Mouse (Mus musculus) embryonic facial prominence, embryonic 11.5 days (tissue): Measurements from ENCODE around the gene Dnajb8. TPM values are rescaled to one million over a fixed set of nuclear protein-coding genes. Genes with fewer than 3 reads are reported as not detected.
A peak's percentile ranks its signal among the peaks of the same experiment; 100 is the strongest.

Experiments used
- ATAC-seq: fragments of 200-750 bp; cut with Nextera tagmentation; replicated peaks from 2 replicates; pipeline ENCODE4 v1.8.0; 2017; ENCODE audit warnings: low read depth; ENCODE audit not compliant: insufficient number of reproducible peaks, low FRiP score, low TSS enrichment
- DNase-seq: peaks from one replicate; pipeline ENCODE4 v3.0.0-alpha.2; 2015; ENCODE audit warnings: low spot score
- H3K27ac ChIP-seq: fragments of 300-500 bp; sonication (generic); replicated peaks from 2 replicates; pipeline ENCODE4 v1.5.1; 2014; ENCODE audit warnings: mild to moderate bottlenecking, low read depth, low read length, control low read depth
- H3K27me3 ChIP-seq: fragments of 300-500 bp; sonication (generic); 2 replicates; pipeline ENCODE4 v1.6.1; 2014; ENCODE audit warnings: mild to moderate bottlenecking, low read length, moderate library complexity, mixed read lengths; ENCODE audit not compliant: control insufficient read depth, insufficient read depth
- H3K36me3 ChIP-seq: fragments of 300-500 bp; sonication (generic); replicated peaks from 2 replicates; pipeline ENCODE4 v1.6.1; 2014; ENCODE audit warnings: low read depth, mild to moderate bottlenecking, low read length, moderate library complexity, mixed read lengths; ENCODE audit not compliant: control insufficient read depth, insufficient read depth
- H3K4me1 ChIP-seq: fragments of 300-500 bp; sonication (generic); 2 replicates; pipeline ENCODE4 v1.6.1; 2014; ENCODE audit warnings: low read length, mixed read lengths; ENCODE audit not compliant: control insufficient read depth, insufficient read depth
- H3K4me2 ChIP-seq: fragments of 300-500 bp; sonication (generic); 2 replicates; pipeline ENCODE4 v1.6.1; 2014; ENCODE audit warnings: low read depth, mild to moderate bottlenecking, control low read depth, low read length, moderate library complexity
- H3K4me3 ChIP-seq: fragments of 300-500 bp; sonication (generic); 2 replicates; pipeline ENCODE4 v1.5.1; 2014; ENCODE audit warnings: low read depth, low read length, control low read depth
- H3K9ac ChIP-seq: fragments of 300-500 bp; sonication (generic); replicated peaks from 2 replicates; pipeline ENCODE4 v1.6.1; 2014; ENCODE audit warnings: mild to moderate bottlenecking, control low read depth, low read length
- H3K9me3 ChIP-seq: fragments of 300-500 bp; sonication (generic); replicated peaks from 2 replicates; pipeline ENCODE4 v1.6.1; 2016; ENCODE audit warnings: mild to moderate bottlenecking, low read length, inconsistent platforms, mixed read lengths; ENCODE audit not compliant: control insufficient read depth
- WGBS: fragments of 180-500 bp; shearing (Covaris S2); extraction: QIAGEN DNeasy Blood & Tissue Kit; methylation state at CpG from one replicate; pipeline ENCODE4 v1.1.7; 2014; 5-methylcytosine and 5-hydroxymethylcytosine counted together
- polyA plus RNA-seq: library from polyadenylated mRNA; unstranded; fragments of >200 nt; fragmentation: Nextera tagmentation; extraction: Ambion mirVana; gene quantifications from 2 replicates; pipeline ENCODE4 v1.2.1, GENCODE M21; 2014

Gene Dnajb8
- polyA plus RNA-seq, 1 experiment from 2014 or later, result not detected

GRCm38 (mm10) chr6:88242604-88243003 lies 20.5 kb downstream of the Dnajb8 start:
- no peaks in the 10 kb centered on the region for H3K9me3 ChIP-seq
- no peak overlapping the region for H3K4me2 ChIP-seq
- no peaks in the 10 kb centered on the region for H3K36me3 ChIP-seq
- DNase-seq (peak; percentile 77), ATAC-seq (peak; percentile 63; the same call in 1 of the 2 replicates)
- no peak overlapping the region for H3K4me3 ChIP-seq
- H3K4me1 ChIP-seq, result peaks cover 5% of the 10 kb centered on the region
- WGBS, result under 1% methylated on average over 15 of the region's 15 CpGs
- no peaks in the 10 kb centered on the region; the same call in 1 of the 2 replicates for H3K27me3 ChIP-seq
- H3K27ac ChIP-seq, result no peak overlapping the region
- no peak overlapping the region for H3K9ac ChIP-seq

GRCm38 (mm10) chr6:88249231-88249630 lies 27.2 kb downstream of the Dnajb8 start:
- Histone ChIP-seq H3K27ac (no peak overlapping the region), H3K4me2 (no peak overlapping the region), H3K4me1 (peaks cover 5% of the 10 kb centered on the region), H3K27me3 (no peaks in the 10 kb centered on the region), H3K4me3 (no peak overlapping the region), H3K36me3 (no peaks in the 10 kb centered on the region), H3K9me3 (no peaks in the 10 kb centered on the region), H3K9ac (no peak overlapping the region)
- ATAC-seq, result no peak
- 88% methylated on average over 1 of the region's 1 CpGs for WGBS
- DNase-seq, result no peak

GRCm38 (mm10) chr6:88251396-88251795 lies 29.3 kb downstream of the Dnajb8 start:
- Histone ChIP-seq H3K4me3 (no peak overlapping the region), H3K4me2 (no peak overlapping the region), H3K9me3 (no peaks in the 10 kb centered on the region), H3K36me3 (no peaks in the 10 kb centered on the region), H3K27me3 (no peaks in the 10 kb centered on the region), H3K4me1 (no peaks in the 10 kb centered on the region), H3K9ac (no peak overlapping the region), H3K27ac (no peak overlapping the region)
- no peak for DNase-seq
- ATAC-seq, result no peak
- 95% methylated on average over 1 of the region's 1 CpGs for WGBS

- H3K27me3 ChIP-seq, result no peaks in the 10 kb centered on the region
- no peaks in the 10 kb centered on the region for H3K36me3 ChIP-seq
- ATAC-seq, result no peak
- no peaks in the 10 kb centered on the region for H3K9me3 ChIP-seq
- WGBS, result 79% methylated on average over 7 of the region's 7 CpGs
- H3K4me2 ChIP-seq, result no peak overlapping the region
- no peak overlapping the region for H3K9ac ChIP-seq
- no peak overlapping the region for H3K4me3 ChIP-seq
- DNase-seq, result no peak
- no peaks in the 10 kb centered on the region for H3K4me1 ChIP-seq
- no peak overlapping the region for H3K27ac ChIP-seq
These were observed 29.9 kb downstream of the Dnajb8 start for GRCm38 (mm10) chr6:88251798-88252478.

GRCm38 (mm10) chr6:88254082-88254481 lies 32.0 kb downstream of the Dnajb8 start:
- no peak overlapping the region for H3K9ac ChIP-seq

GRCm38 (mm10) chr6:88255435-88255834 lies 33.4 kb downstream of the Dnajb8 start:
- Histone ChIP-seq H3K4me3 (no peak overlapping the region), H3K36me3 (no peaks in the 10 kb centered on the region; the same call in 1 of the 2 replicates), H3K4me1 (no peaks in the 10 kb centered on the region), H3K27me3 (no peaks in the 10 kb centered on the region), H3K27ac (no peak overlapping the region), H3K4me2 (no peak overlapping the region), H3K9ac (no peak overlapping the region), H3K9me3 (no peaks in the 10 kb centered on the region)
- ATAC-seq (no peak), DNase-seq (no peak)
- WGBS, result 81% methylated on average over 4 of the region's 4 CpGs

More at GRCm38 (mm10) chr6:88254082-88254481, 32.0 kb downstream of the Dnajb8 start:
- WGBS, result 73% methylated on average over 6 of the region's 6 CpGs
- no peaks in the 10 kb centered on the region for H3K9me3 ChIP-seq
- H3K27me3 ChIP-seq, result no peaks in the 10 kb centered on the region
- H3K36me3 ChIP-seq, result no peaks in the 10 kb centered on the region; the same call in 1 of the 2 replicates
- ATAC-seq (no peak), DNase-seq (no peak)
- H3K4me3 ChIP-seq, result no peak overlapping the region
- H3K27ac ChIP-seq, result no peak overlapping the region
- no peak overlapping the region for H3K4me2 ChIP-seq
- H3K4me1 ChIP-seq, result no peaks in the 10 kb centered on the region

- Histone ChIP-seq H3K4me1 (no peaks in the 10 kb centered on the region), H3K9ac (no peak overlapping the region), H3K27me3 (no peaks in the 10 kb centered on the region), H3K36me3 (no peaks in the 10 kb centered on the region; the same call in 1 of the 2 replicates), H3K4me2 (no peak overlapping the region), H3K4me3 (no peak overlapping the region), H3K9me3 (no peaks in the 10 kb centered on the region), H3K27ac (no peak overlapping the region)
- 91% methylated on average over 3 of the region's 3 CpGs for WGBS
- DNase-seq (no peak), ATAC-seq (no peak)
These were observed 37.6 kb downstream of the Dnajb8 start for GRCm38 (mm10) chr6:88259621-88260020.

- Histone ChIP-seq H3K27ac (no peak overlapping the region), H3K4me3 (no peak overlapping the region), H3K27me3 (no peaks in the 10 kb centered on the region), H3K9ac (no peak overlapping the region), H3K36me3 (no peaks in the 10 kb centered on the region; the same call in 1 of the 2 replicates), H3K9me3 (no peaks in the 10 kb centered on the region), H3K4me2 (no peak overlapping the region), H3K4me1 (no peaks in the 10 kb centered on the region)
- DNase-seq (no peak), ATAC-seq (no peak)
- 85% methylated on average over 3 of the region's 3 CpGs for WGBS
These were observed 38.6 kb downstream of the Dnajb8 start for GRCm38 (mm10) chr6:88260645-88261044.
